Mouse (Mus musculus): ENCODE results near the gene Dolk. TPM values are rescaled to one million over a fixed set of nuclear protein-coding genes. Genes with fewer than 3 reads are reported as not detected.

Dolk gene
- total and polyA plus RNA-seq, 3 experiments = 18.5 to 21.7 TPM; not detected in 1

- Histone ChIP-seq H3K79me2 (ENCODE audit: control insufficient read depth, insufficient read depth, low read length, poor library complexity) (no peaks in the 10 kb centered on the region), H3K9me3 (replicated peaks; ENCODE audit: insufficient read depth, low read length) (no peaks in the 10 kb centered on the region), H3K36me3 (ENCODE audit: control insufficient read depth in 1 of 2, insufficient read depth in 2 of 2, low read length in 2 of 2) (peaks cover 6 to 9% of the 10 kb centered on the region in 2 experiments), H3K27me3 (ENCODE audit: control insufficient read depth in 1 of 2, insufficient read depth in 2 of 2, low read length in 2 of 2) (no peaks in the 10 kb centered on the region), H3K4me1 (ENCODE audit: control insufficient read depth in 1 of 2, insufficient read depth in 2 of 2, low read length in 2 of 2) (peaks cover 5 to 8% of the 10 kb centered on the region in 2 experiments), H3K9ac (ENCODE audit: control insufficient read depth, low read depth, low read length, poor library complexity, severe bottlenecking) (no peak overlapping the region), H3K4me3 (ENCODE audit: control insufficient read depth in 1 of 2, insufficient read depth in 1 of 2, low read depth in 2 of 2, low read length in 2 of 2) (no peak overlapping the region), H3K27ac (ENCODE audit: control insufficient read depth, low read depth, low read length) (no peak overlapping the region)
- TF ChIP-seq ELF1 (IDR thresholded peaks at IDR 0.05; ENCODE audit: low read depth, low read length) = no peak
- TF ChIP-seq MEF2A (IDR thresholded peaks at IDR 0.05; ENCODE audit: extremely low read depth, insufficient replicate concordance, low read depth, low read length, poor library complexity, severe bottlenecking) = no peak
- no peak for TF ChIP-seq ZNF384 (IDR thresholded peaks at IDR 0.05; ENCODE audit: low read depth, low read length)
- no peak for TF ChIP-seq CHD1 (IDR thresholded peaks at IDR 0.05; ENCODE audit: low read depth, low read length)
- no peak for TF ChIP-seq MYB (IDR thresholded peaks at IDR 0.05; ENCODE audit: low read depth, low read length)
- no peak for TF ChIP-seq TBP (IDR thresholded peaks at IDR 0.05; ENCODE audit: low read depth, low read length)
- no peak for DNase-seq (ENCODE audit: low read depth, low spot score)
Measured at GRCm38 (mm10) chr2:30247681-30248080, 38.5 kb downstream of the Dolk start.

GRCm38 (mm10) chr2:30247036-30247435 is 39.1 kb downstream of the Dolk start:
- Histone ChIP-seq H3K27me3 (ENCODE audit: control insufficient read depth in 1 of 2, insufficient read depth in 2 of 2, low read length in 2 of 2) (no peaks in the 10 kb centered on the region), H3K79me2 (ENCODE audit: control insufficient read depth, insufficient read depth, low read length, poor library complexity) (no peaks in the 10 kb centered on the region), H3K4me3 (ENCODE audit: control insufficient read depth in 1 of 2, insufficient read depth in 1 of 2, low read depth in 2 of 2, low read length in 2 of 2) (no peak overlapping the region), H3K4me1 (ENCODE audit: control insufficient read depth in 1 of 2, insufficient read depth in 2 of 2, low read length in 2 of 2) (peaks cover 5 to 8% of the 10 kb centered on the region in 2 experiments), H3K9ac (ENCODE audit: control insufficient read depth, low read depth, low read length, poor library complexity, severe bottlenecking) (no peak overlapping the region), H3K36me3 (ENCODE audit: control insufficient read depth in 1 of 2, insufficient read depth in 2 of 2, low read length in 2 of 2) (peaks cover 6 to 9% of the 10 kb centered on the region in 2 experiments), H3K27ac (ENCODE audit: control insufficient read depth, low read depth, low read length) (no peak overlapping the region), H3K9me3 (replicated peaks; ENCODE audit: insufficient read depth, low read length) (no peaks in the 10 kb centered on the region)
- no peak for DNase-seq (ENCODE audit: low read depth, low spot score)
- TF ChIP-seq MYC (IDR thresholded peaks at IDR 0.05; ENCODE audit: low read depth, low read length) (no peak), MEF2A (IDR thresholded peaks at IDR 0.05; ENCODE audit: extremely low read depth, insufficient replicate concordance, low read depth, low read length, poor library complexity, severe bottlenecking) (no peak), ZMIZ1 (IDR thresholded peaks at IDR 0.05; ENCODE audit: low read depth, low read length) (no peak), POLR2A (IDR thresholded peaks at IDR 0.05; ENCODE audit: control insufficient read depth in 1 of 2, insufficient read depth in 1 of 2, low read depth in 1 of 2, low read length in 2 of 2, poor library complexity in 1 of 2) (no peak), E2F4 (IDR thresholded peaks at IDR 0.05; ENCODE audit: borderline replicate concordance, low read depth, low read length) (no peak), TAL1 (IDR thresholded peaks at IDR 0.05; ENCODE audit: low read length) (no peak), CHD2 (IDR thresholded peaks at IDR 0.05; ENCODE audit: low read length) (no peak), ELF1 (IDR thresholded peaks at IDR 0.05; ENCODE audit: low read depth, low read length) (no peak), POLR2AphosphoS2 (IDR thresholded peaks at IDR 0.05; ENCODE audit: low read length) (no peak), JUND (IDR thresholded peaks at IDR 0.05; ENCODE audit: low read depth, low read length) (no peak), USF2 (IDR thresholded peaks at IDR 0.05; ENCODE audit: borderline replicate concordance in 1 of 2, insufficient read depth in 1 of 2, low read depth in 1 of 2, low read length in 2 of 2) (no peak), NRF1 (IDR thresholded peaks at IDR 0.05; ENCODE audit: insufficient read depth, low read depth, low read length, poor library complexity, severe bottlenecking) (no peak), RAD21 (IDR thresholded peaks at IDR 0.05; ENCODE audit: low read depth, low read length) (no peak), TBP (IDR thresholded peaks at IDR 0.05; ENCODE audit: low read depth, low read length) (no peak), ETS1 (IDR thresholded peaks at IDR 0.05; ENCODE audit: low read depth, low read length) (no peak), GABPA (IDR thresholded peaks at IDR 0.05; ENCODE audit: low read depth, low read length) (no peak), ZNF384 (IDR thresholded peaks at IDR 0.05; ENCODE audit: low read depth, low read length) (no peak), MAZ (IDR thresholded peaks at IDR 0.05; ENCODE audit: low read depth, low read length) (no peak)
